Mouse (Mus musculus) cerebellum, postnatal 10 days (tissue): ENCODE results near the gene Spred1.
"Not testable (repeated sequence)": the region's sequence is repeated elsewhere in the genome, so short reads cannot be mapped to it uniquely, and the experiment has no call there.

Source experiments
- DNase-seq, 2 experiments: peaks; one replicate each; pipeline ENCODE4 v3.0.0; 2021; ENCODE audit warnings: mixed read lengths in 2 of 2

Gene Spred1

DNA sequence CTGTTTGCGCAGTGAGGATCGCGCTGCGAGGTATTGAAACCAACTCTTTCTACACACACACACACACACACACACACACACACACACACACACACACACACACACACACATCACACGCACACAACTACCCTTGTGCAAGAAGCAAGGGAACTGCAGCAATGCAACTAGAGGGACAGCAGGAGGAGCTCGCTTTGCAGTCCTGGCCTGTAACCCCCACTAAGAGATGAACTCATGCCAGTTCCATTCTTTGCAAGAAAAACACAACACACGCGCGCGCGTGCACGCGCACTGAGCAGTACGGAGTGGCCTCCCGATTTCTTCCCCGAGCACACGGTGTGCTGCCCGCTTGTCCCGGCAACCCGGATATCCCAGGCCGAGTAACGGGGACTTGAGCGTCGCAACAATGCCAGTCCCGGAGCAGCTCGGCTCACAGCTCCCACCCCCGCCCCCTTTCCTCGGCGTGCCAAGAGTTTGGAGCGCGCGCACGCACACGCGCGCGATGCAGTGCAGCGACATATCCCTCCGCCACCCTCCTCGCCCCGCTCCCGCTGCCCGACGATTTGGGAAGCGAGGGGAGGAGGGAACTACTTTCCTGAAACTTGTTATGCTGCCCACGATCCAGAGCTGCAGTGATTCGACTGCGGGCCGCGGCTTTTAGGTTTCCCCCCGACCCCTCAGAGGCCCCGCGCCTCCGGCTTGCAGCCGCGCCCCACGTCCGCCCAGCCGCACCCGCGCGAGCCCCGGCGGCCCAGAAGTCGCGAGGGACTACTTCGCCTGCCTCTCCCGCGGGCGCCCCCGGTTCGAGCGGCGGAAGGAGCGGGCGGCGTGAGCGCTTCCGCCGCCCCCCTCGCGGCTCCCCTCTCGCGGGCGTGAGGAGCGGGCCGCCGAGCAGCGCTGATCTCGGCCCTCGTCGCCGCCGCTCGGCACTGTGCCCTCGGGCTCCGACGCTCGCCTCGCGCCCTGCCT is 645 bp upstream of the Spred1 start:
- DNase-seq = peak; percentile 96

DNA sequence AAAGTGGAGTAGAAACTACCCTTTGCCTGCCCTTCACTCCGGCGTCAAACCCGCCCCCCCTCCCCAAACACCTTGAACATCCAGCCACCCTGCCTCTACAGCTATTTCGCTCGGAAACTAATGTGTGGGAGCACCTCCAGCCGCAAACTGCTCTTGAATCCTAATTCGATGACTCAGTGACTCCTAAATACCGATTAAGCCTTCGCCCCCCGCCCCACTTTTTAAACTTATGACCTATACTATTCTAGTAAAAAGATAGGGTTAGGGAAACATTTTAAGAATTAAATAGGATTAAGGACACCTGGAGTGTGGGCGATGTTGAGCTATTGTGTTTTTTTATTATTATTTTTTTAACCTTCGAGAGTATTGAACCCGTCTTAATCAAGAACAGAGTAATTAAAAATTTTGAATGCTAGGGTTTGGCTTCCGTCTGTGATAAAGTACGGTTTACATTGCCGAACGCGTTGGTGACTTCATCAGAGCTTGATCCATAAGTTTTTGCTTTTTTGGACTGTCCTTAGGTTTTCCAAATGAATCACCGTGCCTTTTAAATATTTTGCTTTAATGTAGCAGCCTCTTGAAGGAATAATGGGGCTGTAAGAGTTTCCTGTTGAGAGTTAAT is 921 bp downstream of the Spred1 start:
- DNase-seq = peak; percentile 20 to 24

DNA sequence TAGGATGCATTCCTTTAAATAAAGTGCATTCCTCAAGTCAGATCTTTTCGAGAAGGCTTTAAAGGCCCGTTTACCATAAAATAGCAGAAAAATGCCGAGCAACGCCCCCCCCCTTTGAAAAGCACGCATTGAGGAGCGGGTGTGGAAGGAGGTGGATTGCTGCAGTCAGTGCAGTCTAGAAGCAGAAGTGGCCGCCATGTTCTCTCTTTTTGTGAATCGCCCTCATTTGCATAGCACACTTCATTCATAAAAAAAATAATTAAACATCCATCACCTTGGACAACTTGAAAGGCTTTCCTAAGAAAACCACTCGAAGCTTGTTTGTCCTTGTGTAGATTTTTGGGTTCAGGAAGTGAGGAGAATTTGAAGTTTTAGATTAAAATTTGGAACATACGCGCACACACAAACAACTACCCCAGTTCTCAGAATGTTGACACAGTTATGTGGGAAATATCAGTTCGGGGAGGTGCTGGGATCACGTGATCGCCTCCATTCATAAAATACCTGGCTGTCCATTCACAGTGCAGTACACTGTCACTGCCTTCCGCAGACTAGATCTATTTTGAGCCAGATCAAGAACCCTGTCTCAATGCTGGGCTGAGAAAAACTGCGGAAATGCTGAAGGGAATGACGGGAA is 1.6 kb downstream of the Spred1 start:
- peak; percentile 81 to 87 for DNase-seq

DNA sequence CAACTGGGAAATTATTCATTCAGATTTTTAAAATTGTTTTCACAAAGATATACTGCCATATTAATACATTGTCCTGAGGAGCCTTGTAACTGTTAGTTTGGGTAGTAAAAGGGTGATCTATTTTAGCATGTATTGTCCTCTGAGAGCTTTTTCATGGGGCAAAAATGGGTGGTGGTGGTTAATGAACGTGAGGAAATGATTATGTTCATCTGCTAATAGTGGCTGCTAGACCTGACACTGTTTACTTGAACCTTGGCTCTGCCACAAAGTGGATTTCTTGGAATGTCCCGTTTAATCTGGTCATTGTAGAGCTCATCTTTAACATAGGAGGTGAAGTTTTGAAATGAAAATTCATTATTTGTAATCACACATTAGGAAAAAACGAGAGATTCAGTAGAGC is 2.5 kb downstream of the Spred1 start:
- DNase-seq = no peak

DNA sequence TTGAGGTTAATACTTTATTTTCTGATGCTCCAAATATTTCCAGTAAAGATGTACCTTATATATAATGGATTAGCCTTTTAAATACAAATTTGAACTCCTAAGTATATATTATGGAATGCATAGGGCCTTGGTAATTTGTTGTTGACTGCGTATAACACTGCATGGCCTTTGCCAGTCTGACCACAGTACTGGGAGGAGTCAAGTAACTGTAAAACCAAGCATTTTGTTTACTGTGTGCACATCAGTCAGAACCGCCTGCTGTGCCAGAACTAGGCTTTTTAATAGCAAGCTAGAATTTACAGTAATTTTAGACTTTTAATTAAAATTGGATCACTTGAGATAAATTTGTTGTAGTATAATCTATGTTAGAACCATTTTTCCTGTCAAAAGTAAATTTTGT is 3.7 kb downstream of the Spred1 start:
- no peak for DNase-seq

DNA sequence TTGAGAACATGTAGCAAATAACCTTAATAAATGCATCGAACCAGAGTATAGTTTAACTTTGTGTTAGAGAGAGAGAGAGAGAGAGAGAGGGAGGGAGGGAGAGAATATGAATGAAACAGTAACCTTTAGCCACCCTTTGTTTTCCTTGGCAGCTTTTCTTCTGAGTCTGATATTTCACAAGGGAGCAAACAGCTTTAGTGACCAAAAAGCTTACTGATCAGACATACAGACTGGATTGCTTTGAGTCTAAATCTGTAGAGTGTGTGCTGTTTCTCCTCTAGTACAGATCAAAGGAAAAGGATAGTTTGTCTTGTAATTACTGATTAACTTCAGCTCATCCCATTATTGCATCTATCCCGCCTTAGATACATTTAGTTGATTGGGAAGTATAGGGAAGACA is 8.0 kb downstream of the Spred1 start:
- DNase-seq = no peak

DNA sequence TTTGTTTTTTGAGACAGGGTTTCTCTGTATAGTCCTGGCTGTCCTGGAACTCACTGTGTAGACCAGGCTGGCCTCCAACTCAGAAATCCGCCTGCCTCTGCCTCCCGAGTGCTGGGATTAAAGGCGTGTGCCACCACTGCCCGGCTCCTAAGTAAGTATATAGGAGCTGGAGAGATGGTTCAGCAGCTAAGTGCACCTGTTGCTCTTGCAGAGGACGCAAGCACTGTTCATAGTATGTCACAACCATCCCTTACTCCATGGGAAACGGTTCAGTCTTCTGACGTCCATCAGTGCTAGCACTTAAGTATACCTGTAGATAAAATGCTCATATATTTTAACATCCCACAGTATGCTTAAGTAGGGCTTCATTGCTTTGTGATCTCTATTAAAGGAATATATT is 9.9 kb downstream of the Spred1 start:
- DNase-seq = not testable (repeated sequence)

DNA sequence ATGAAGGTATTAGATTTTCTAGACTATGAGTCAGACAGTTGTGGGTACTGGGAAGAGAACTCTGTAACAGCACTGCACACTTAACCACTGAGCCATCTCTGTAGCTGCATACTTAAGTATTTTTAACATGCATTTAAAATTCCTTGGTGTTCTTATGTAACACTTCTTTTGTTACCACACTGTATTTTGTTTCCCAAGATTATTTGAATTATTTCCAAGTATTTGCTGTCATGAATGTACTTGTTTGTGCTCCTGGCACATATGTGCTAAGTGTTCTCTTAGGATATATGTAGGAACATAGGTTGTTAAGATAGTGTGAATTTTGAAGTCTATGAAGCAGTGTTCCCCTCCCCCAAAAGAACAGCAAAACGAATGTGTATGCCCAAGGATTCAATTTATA is 10.7 kb downstream of the Spred1 start:
- no peak for DNase-seq

DNA sequence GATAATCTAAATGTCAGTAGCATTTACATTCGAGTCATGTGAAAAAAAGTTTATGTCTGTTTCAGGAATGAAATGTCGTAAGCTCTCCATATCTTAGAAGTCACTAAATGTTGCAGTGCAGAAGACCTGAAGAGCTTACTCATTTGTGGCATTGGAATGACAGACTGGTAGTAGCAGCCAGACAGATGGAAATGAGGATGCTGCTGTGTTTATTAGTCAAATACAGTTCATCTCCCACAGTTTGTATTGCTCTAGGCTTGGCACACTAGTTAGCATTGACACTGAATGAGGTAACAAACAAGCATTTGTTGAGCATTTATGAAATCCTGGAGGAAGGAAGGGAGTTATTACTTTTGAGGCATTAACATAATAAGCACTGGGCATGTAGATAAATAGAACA is 12.4 kb downstream of the Spred1 start:
- no peak for DNase-seq

DNA sequence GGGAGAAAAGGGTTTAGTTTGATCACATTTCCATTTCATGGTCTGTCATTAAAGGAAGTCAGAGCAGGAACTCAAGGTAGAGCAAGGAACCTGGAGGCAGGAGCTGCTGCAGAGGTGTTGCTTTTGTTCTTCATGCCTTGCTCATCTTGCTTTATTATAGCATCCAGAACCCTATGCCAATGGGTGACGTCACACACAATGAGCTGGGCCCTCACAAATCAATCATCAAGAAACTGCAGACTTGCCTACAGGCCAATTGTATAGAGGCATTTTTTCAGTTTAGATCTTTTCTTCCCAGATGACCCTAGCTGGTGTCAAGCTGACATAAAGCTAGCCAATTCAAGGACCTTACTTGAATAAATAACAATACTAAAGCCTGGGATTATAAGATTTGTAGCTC is 16.6 kb downstream of the Spred1 start:
- DNase-seq = no peak

DNA sequence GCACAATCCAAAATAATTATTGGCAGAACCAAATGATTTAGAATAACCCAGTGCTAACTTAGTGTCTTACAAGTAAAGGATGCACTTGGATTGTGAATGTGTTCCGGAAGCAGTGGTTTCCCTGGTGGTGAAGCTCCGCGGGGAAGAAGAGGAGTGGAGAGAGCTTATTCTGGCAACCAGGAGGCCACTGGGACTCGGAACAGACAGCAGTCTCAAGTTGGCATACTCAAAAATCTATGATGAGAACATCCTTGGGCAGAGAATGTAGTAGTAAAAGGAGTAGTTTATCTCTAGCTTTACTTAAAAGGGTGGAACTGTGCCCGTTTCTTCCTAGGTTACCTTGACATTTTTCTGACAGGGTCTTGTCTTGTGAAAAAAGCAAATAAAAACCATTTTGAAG is 17.8 kb downstream of the Spred1 start:
- no peak for DNase-seq

DNA sequence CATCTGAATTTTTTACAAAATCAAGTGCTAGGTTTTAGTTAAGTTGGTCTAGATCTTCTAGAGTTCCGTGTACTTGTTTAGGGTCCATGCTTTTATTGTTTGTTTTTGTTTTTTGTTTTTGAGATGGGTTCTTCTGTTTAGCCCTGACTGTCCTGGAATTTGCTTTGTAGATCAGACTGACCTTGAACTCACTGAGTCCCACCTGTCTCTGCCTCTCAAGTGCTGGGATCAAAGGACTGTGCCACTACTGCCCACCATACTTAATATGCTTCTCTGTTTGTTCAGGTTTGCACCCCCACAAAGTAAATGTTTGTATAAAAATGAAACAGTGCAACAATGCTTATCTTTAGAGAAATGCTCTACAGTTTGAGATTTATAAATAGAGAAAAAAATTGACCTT is 18.8 kb downstream of the Spred1 start:
- no peak for DNase-seq

DNA sequence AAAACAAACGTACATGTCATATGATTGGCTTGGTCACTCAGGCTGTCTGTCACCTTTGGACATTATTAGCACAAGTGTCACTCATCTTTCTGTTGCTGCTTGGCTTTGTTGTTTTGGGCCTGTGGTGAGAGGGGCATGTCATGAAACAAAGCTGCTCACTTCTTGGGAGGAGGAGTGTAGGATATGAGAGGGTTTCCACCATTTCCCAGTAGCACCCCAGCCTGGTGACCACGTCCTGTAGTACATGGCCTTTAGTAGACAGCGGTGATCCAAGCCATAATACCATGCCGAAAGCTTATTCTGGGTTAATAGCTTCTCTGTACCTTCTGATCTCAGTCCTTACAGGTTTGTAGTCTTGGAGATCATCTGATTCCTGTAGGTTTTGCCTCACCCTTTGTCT is 21.9 kb downstream of the Spred1 start:
- DNase-seq = no peak

DNA sequence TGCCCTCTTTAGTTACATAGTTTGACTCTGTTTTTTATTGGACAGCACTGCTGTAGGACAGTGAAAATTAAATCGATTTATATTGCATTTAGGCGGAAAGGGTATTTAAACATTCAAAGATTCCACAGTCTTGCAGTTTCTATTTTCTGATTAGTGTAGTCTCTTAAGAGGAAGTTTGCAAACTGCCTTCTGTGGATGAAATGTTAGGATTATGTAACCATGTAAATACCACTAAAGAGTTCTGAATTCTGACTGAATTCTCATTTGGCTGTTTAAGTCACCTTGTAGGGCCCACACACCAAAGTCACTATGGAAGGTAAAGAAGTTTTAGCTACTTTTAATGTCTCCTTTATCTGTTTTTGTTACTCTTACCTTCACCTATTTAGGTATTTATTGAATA is 24.9 kb downstream of the Spred1 start:
- DNase-seq = no peak

DNA sequence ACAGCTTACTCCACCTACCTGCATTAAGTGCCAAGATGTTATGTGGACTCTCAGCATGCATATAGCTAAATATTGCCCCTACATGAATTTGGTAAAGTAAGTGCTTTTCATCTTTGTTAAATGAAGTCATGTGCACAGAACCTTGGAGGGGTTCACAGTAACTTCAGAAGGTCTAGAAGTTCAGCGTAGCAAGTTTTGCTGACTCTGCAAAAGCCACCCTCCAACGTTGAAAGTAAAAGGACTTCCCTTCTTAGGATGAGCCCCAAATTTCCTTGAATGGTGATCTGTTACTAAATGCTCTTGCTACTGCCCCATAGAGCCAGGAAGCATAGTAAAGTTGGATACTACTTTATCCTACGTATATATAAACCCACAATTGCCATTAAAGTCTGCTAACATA is 25.4 kb downstream of the Spred1 start:
- DNase-seq = no peak

DNA sequence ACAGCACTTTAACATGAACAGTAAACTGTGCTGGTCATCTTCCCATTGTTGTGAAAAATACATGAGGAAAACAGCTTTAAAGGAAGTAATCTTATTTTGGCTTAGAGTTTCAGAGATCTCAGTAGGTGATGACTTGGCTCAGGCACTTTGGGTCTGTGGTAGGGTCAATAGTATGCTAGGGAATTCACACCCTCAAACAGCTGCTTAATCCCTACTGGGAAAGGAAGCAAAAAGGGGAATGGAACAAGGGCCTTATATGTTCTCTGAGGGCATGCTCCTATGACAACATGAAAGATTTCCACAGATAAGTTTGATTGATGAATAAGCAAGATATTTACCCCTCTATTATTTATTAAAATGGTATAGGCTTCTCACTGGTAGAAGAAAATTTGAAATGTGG is 31.0 kb downstream of the Spred1 start:
- DNase-seq = no peak

DNA sequence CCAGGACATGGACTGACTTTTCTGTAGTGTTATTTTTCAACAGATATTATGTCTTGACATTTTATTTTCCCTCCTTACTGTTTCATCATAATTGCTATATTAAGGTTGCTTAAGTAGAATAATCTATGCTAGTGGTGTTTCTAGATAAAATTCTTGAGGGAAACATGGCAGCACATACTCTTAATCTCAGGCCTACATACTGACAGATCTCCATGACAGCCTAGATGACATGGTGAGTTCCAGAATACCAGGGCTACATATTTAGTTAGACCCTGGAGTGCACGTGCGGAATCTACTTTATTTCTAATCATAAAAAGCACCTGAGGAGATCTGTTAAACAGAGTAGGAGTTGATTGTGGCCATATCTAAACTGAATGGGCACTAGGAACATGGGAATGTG is 47.2 kb downstream of the Spred1 start:
- DNase-seq = no peak

DNA sequence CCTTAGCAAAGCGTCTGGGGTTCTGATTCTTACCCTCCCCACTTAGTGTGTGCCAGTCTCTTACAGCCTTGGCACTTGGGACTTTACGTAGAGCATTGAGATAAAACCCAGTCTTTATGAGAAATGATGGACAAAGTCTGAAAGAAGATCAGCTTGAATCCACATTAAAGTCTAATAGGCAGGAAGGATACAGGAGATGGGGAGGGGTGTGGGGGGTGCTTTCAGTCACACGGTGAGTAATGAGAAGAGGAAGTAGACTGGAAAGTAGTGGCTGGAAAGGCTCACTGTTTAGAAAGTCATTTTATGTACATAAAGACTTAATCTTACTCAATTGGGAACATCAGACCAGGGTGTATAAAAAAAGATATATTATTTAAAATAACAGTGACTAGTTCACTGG is 47.9 kb downstream of the Spred1 start:
- no peak for DNase-seq

DNA sequence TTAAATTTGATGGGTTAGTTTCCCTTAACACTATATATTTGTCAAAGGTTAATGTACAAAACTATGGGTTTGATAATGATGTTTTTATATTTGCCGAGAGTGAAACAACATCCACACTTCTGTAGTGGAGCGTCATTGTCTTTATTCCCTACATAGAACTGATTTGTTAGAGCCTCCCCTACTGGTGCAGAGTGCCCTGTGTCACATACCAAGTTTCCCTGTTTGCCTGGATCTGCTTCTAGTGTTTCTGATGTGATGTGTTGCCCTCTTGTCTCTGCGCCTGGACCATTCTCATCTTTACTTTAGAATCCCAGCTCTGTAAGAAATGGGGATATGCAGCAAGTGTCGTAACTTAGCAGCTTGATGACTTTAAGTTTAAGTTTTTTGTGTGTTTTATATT is 51.8 kb downstream of the Spred1 start:
- DNase-seq = no peak

DNA sequence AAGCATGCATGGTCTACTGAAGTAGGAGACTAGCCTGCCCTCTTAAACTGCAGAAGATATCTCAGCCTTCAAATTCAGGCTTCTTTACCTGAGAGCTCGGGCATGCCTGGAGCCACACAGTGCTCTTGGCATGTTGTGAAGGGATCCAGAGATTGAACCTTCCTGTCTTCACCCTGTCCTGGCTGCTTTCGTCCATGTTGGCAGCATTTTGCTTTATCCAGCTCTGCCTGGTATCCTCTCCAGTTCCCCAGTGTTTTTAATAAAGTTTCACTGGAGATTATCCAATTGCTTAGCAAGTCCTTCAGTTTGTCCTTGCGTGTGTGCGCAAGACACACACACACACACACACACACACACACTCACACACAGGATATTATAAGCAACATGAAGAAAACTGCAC is 54.9 kb downstream of the Spred1 start:
- DNase-seq = no peak

DNA sequence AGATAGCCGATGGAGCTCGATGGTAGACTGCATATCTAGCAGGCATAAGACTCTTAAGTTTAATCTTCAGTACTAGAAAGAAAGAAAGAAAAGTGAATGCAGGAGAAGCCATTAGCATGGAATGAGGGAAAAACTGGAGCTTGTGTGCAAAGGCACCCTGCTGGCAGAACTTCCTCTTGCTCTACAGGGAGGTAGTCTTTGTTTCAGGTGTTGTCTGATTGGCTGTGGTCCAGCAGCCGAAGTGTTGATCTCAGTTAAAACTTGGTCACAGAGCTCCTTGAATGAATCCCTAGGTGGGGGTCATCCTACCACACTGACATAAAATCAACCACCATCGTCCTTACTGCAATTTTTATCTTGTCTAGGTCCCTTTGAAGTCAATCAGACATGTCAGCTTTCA is 55.8 kb downstream of the Spred1 start:
- no peak for DNase-seq

DNA sequence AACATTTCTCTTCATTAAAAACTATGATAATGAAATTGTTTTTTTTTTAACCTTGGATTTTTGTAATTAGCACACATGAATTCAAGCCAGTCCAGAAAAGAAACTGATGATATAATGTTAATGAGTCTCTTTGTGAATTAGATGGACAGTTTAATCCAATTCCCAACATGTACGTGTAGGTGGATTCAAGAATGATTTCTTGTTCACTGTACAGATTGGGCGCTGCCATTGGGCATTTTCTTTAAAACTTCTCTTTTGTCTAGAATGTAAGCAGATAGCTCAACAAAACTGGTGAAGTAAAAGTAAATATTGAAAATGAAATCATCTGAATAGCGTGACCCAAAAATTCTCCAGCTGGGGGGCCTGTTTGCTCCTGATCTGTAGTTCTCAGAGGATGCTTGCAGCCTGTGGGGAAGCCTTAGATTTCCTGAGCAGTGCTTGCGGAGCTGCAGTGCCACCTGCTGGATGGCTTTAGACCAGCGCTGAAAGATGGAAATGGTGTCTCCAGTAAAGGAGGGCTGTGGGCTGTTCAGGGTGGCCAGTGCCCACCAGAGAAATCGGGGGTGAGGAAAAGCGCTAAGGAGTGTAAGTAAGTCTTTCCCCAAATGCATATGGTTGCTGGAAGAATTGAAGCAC is 59.2 kb downstream of the Spred1 start:
- DNase-seq = peak; percentile 91 to 93

DNA sequence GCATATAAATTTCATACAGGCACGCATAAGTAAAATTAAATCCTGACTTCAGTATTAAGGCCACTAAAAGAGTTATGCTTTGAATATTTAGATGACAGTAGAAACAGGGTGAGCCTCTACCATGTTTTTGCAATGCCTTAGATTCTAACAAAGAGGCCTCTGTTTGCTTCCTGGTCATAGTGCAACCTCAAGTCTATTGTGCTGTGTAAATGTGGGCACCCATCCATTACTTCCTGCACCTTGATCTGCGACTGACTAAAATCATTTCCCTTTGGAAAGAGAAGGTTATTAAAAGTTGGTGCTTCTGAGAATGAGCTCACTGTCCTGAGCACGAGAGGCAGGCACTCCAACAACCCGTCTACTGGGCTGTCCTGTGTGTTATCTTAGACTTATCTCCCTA is 64.4 kb downstream of the Spred1 start:
- DNase-seq = no peak

DNA sequence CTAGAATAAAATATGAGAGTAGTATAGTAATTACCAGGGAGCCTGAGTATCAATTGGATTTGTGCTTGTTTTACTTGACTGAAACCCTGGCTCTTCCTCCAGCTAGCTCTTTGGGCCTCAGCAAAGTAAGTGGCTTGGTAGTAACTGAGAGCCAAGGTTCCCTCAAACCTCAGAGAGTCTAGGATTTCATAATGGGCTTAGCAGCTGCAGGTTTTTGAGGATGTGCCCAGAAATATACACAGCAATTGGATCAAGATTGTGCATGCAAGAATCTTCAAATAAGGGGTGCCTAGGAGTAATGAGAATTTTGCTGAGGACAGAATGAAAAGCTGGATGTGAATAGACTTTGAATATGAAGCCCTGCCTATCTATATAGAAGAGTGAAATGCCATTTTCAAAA is 69.7 kb downstream of the Spred1 start:
- DNase-seq = no peak
